ENCODE assay signal across 18 mouse cellular contexts in the genomic region with DNA sequence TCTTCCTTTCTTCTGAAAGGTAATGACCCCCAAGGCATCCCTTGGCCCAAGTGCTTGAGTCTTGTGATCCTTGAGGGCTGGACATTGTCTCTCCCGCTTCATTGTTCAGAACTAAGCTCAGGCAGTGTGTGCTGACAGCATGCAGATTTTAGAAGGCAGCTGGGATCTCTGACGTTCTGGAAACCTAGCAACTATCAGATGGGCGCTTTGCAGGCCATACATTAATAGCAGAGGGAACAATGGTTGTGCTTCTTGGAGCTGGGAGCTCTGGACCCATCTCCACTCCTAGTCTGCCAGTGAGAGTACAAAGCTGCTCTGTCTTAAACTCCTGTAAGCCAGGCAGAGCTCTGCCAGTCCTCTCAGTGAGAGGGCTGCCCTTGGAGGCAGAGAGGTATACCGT. TPM values are rescaled to one million over a fixed set of nuclear protein-coding genes. Genes with fewer than 3 reads are reported as not detected.
DNase-seq lines count a peak whose midpoint lies in the region; ATAC-seq and TF ChIP-seq lines count a peak whose summit lies in the region.
"Had no signal": no experiment of that assay in that cellular context is flagged by ENCODE, and none has a peak within 500 bp of the region (broad histone marks: within the 10 kb centered on the region; RNA-seq: fewer than 3 reads in every experiment).

No protein-coding gene starts in this region.

- H3K36me3 ChIP-seq in heart, embryonic 11.5 days (ENCODE audit: control insufficient read depth, insufficient read depth, low read length), result 0 out of 2 replicates have a peak, but pooled peaks cover 3% of the 10 kb centered on the region
- H3K36me3 ChIP-seq in hindbrain, postnatal 0 days (ENCODE audit: insufficient read depth, low read length), result peaks cover 22% of the 10 kb centered on the region
- peaks cover 70% of the 10 kb centered on the region for H3K36me3 ChIP-seq in hindbrain, embryonic 13.5 days
- H3K36me3 ChIP-seq in lung, postnatal 0 days (ENCODE audit: insufficient read depth, low read length), result 0 out of 2 replicates have a peak, but pooled peaks cover 14% of the 10 kb centered on the region

- no peak for TF ChIP-seq CTCF in hindbrain, postnatal 0 days (IDR thresholded peaks at IDR 0.05; ENCODE audit: low read depth)
- no peak for TF ChIP-seq CTCF in lung, postnatal 0 days (IDR thresholded peaks at IDR 0.05)

- peak overlapping the region; percentile 54 for H3K27ac ChIP-seq in heart, embryonic 11.5 days (ENCODE audit: low read depth, low read length)
- H3K27ac ChIP-seq in hindbrain, postnatal 0 days, result no peak overlapping the region
- no peak overlapping the region for H3K27ac ChIP-seq in hindbrain, embryonic 13.5 days
- 0 out of 2 replicates have a peak overlapping the region, but pooled peaks have one; percentile 26 for H3K27ac ChIP-seq in lung, postnatal 0 days (ENCODE audit: low read length)
- H3K27ac ChIP-seq: embryonic facial prominence, embryonic 13.5 days had no signal

- H3K4me2 ChIP-seq in heart, embryonic 11.5 days, result no peak overlapping the region
- no peak overlapping the region for H3K4me2 ChIP-seq in hindbrain, postnatal 0 days (ENCODE audit: low read depth, low read length)
- H3K4me2 ChIP-seq in hindbrain, embryonic 13.5 days, result no peak overlapping the region
- no peak overlapping the region for H3K4me2 ChIP-seq in lung, postnatal 0 days (replicated peaks; ENCODE audit: low read depth, low read length)
- H3K4me2 ChIP-seq: embryonic facial prominence, embryonic 13.5 days had no signal

- WGBS in heart, embryonic 11.5 days (ENCODE audit: insufficient replicate concordance), result 52% methylated on average over 4 of the region's 4 CpGs
- 77% methylated on average over 4 of the region's 4 CpGs for WGBS in hindbrain, postnatal 0 days
- WGBS in hindbrain, embryonic 13.5 days, result 77% methylated on average over 4 of the region's 4 CpGs
- WGBS in lung, postnatal 0 days, result 68% methylated on average over 4 of the region's 4 CpGs

- H3K9me3 ChIP-seq in heart, embryonic 11.5 days (replicated peaks; ENCODE audit: control insufficient read depth, low read length), result no peaks in the 10 kb centered on the region
- no peaks in the 10 kb centered on the region for H3K9me3 ChIP-seq in hindbrain, postnatal 0 days (ENCODE audit: low read length)
- H3K9me3 ChIP-seq in hindbrain, embryonic 13.5 days, result no peaks in the 10 kb centered on the region
- H3K9me3 ChIP-seq in lung, postnatal 0 days (ENCODE audit: low read length), result no peaks in the 10 kb centered on the region
- H3K9me3 ChIP-seq: embryonic facial prominence, embryonic 13.5 days had no signal

- peaks cover 8% of the 10 kb centered on the region for H3K4me1 ChIP-seq in heart, embryonic 11.5 days (ENCODE audit: control insufficient read depth, insufficient read depth, low read length)
- no peaks in the 10 kb centered on the region for H3K4me1 ChIP-seq in hindbrain, postnatal 0 days (ENCODE audit: insufficient read depth, low read length)
- H3K4me1 ChIP-seq in hindbrain, embryonic 13.5 days (replicated peaks), result no peaks in the 10 kb centered on the region
- no peaks in the 10 kb centered on the region for H3K4me1 ChIP-seq in lung, postnatal 0 days (ENCODE audit: insufficient read depth, low read depth, low read length)
- H3K4me1 ChIP-seq: embryonic facial prominence, embryonic 13.5 days had no signal

- no peaks in the 10 kb centered on the region for H3K27me3 ChIP-seq in heart, embryonic 11.5 days (ENCODE audit: control insufficient read depth, insufficient read depth, low read length)
- H3K27me3 ChIP-seq in hindbrain, postnatal 0 days (ENCODE audit: insufficient read depth, low read length), result no peaks in the 10 kb centered on the region
- no peaks in the 10 kb centered on the region for H3K27me3 ChIP-seq in hindbrain, embryonic 13.5 days
- H3K27me3 ChIP-seq in lung, postnatal 0 days (replicated peaks; ENCODE audit: insufficient read depth, low read length), result no peaks in the 10 kb centered on the region
- H3K27me3 ChIP-seq: embryonic facial prominence, embryonic 13.5 days had no signal

- no peak for DNase-seq in heart, adult 18-20 months
- peak; percentile 12 for DNase-seq in hindbrain, postnatal 0 days (ENCODE audit: low spot score)
- peak; percentile 41 for DNase-seq in lung, postnatal 0 days (ENCODE audit: low spot score)
- DNase-seq in lung, postnatal 14 days, result no peak
- peak; percentile 74 for DNase-seq in telencephalon, adult 2 months (ENCODE audit: low read depth, low spot score)
- DNase-seq: adrenal gland, postnatal 10 days; B cell, adult 2 months; cerebellum, adult 18-20 months; kidney, adult 9 months; lung, adult 18-20 months; midbrain, embryonic 14.5 days; retina, postnatal 1 day; thymus, adult 18-20 months had no signal

- no peak for ATAC-seq in heart, embryonic 11.5 days (replicated peaks; ENCODE audit: insufficient number of reproducible peaks, low FRiP score, low TSS enrichment)
- peak; percentile 43; the same call in 1 of the 2 replicates for ATAC-seq in hindbrain, postnatal 0 days
- ATAC-seq in hindbrain, embryonic 13.5 days (ENCODE audit: low FRiP score), result no peak
- peak; percentile 37; the same call in 1 of the 2 replicates for ATAC-seq in lung, postnatal 0 days
- ATAC-seq: forebrain, embryonic 16.5 days had no signal

- H3K4me3 ChIP-seq in heart, embryonic 11.5 days (ENCODE audit: low read depth, low read length), result no peak overlapping the region
- no peak overlapping the region for H3K4me3 ChIP-seq in hindbrain, postnatal 0 days (ENCODE audit: low read length)
- H3K4me3 ChIP-seq in hindbrain, embryonic 13.5 days, result no peak overlapping the region
- no peak overlapping the region for H3K4me3 ChIP-seq in lung, postnatal 0 days (ENCODE audit: low read depth, low read length)
- H3K4me3 ChIP-seq: embryonic facial prominence, embryonic 13.5 days had no signal

- H3K9ac ChIP-seq in heart, embryonic 11.5 days (ENCODE audit: low read depth, low read length), result no peak overlapping the region
- H3K9ac ChIP-seq in hindbrain, postnatal 0 days (replicated peaks; ENCODE audit: low read length), result no peak overlapping the region
- no peak overlapping the region for H3K9ac ChIP-seq in hindbrain, embryonic 13.5 days
- no peak overlapping the region for H3K9ac ChIP-seq in lung, postnatal 0 days (replicated peaks; ENCODE audit: low read depth)
- H3K9ac ChIP-seq: embryonic facial prominence, embryonic 13.5 days had no signal

- TF ChIP-seq EP300 in lung, postnatal 0 days (IDR thresholded peaks at IDR 0.05), result no peak

RNA-seq across cellular contexts. Expression of gene Ippk, which starts 15.1 kb away (rescaled TPM):
- 11.1 and 11.6 TPM in 2 replicates for polyA plus RNA-seq in heart, embryonic 11.5 days (2014; fragmentation: Nextera tagmentation; extraction: Ambion mirVana)
- total RNA-seq in heart, adult 18-20 months (2021), result 1 to 10 TPM; 7.0 to 7.4 TPM
- total RNA-seq in hindbrain, postnatal 0 days (2014; rRNA removed), result 9.2 and 11.9 TPM in 2 replicates
- polyA plus RNA-seq in hindbrain, postnatal 0 days (2015; fragmentation: Nextera tagmentation; extraction: Ambion mirVana), result 10.2 and 10.8 TPM in 2 replicates
- polyA plus RNA-seq in hindbrain, embryonic 13.5 days (2015; fragmentation: Nextera tagmentation; extraction: Ambion mirVana), result 14.0 and 15.0 TPM in 2 replicates
- 12.0 and 12.6 TPM in 2 replicates for polyA plus RNA-seq in lung, postnatal 0 days (2015; fragmentation: Nextera tagmentation; extraction: Ambion mirVana)

RNA-seq across cellular contexts. Expression of gene Tes3-ps, which starts 56.9 kb away (rescaled TPM):
- 0.42 and 0.56 TPM in 2 replicates for polyA plus RNA-seq in heart, embryonic 11.5 days (2014; fragmentation: Nextera tagmentation; extraction: Ambion mirVana)
- total RNA-seq in heart, adult 18-20 months (2021), result 1 to 10 TPM; 1.3 to 1.5 TPM
- total RNA-seq in hindbrain, postnatal 0 days (2014; rRNA removed), result 0.14 and 0.16 TPM in 2 replicates
- 0.51 and 0.64 TPM in 2 replicates for polyA plus RNA-seq in hindbrain, postnatal 0 days (2015; fragmentation: Nextera tagmentation; extraction: Ambion mirVana)
- polyA plus RNA-seq in hindbrain, embryonic 13.5 days (2015; fragmentation: Nextera tagmentation; extraction: Ambion mirVana), result 0.45 and 0.60 TPM in 2 replicates
- polyA plus RNA-seq in lung, postnatal 0 days (2015; fragmentation: Nextera tagmentation; extraction: Ambion mirVana), result 0.35 and 0.49 TPM in 2 replicates
- polyA plus RNA-seq: small intestine, adult 2 months had no signal

Comparison
In these comparisons a context has a peak if more than half of its experiments do, and no peak if none do; other contexts are left out.
1. ATAC-seq: peak in hindbrain, postnatal 0 days (single experiment) and lung, postnatal 0 days (single experiment); none in heart, embryonic 11.5 days (single experiment) and hindbrain, embryonic 13.5 days (single experiment).
2. DNase-seq: peak in hindbrain, postnatal 0 days (single experiment), lung, postnatal 0 days (single experiment) and telencephalon, adult 2 months (single experiment); none in heart, adult 18-20 months (0 of 2) and lung, postnatal 14 days (single experiment).
3. H3K27ac ChIP-seq: peak in heart, embryonic 11.5 days (single experiment) and lung, postnatal 0 days (single experiment); none in hindbrain, postnatal 0 days (single experiment) and hindbrain, embryonic 13.5 days (single experiment).